Mouse (Mus musculus) lung, adult 2 months (tissue): ENCODE measurements around the gene Tap1. TPM values are rescaled to one million over a fixed set of nuclear protein-coding genes. Genes with fewer than 3 reads are reported as not detected.

Source experiments
- DNase-seq: peaks from one replicate; pipeline ENCODE4 v3.0.0; 2022
- H3K4me1 ChIP-seq: fragments of 200-500 bp; 2 replicates; pipeline ENCODE4 v1.6.1; 2011; ENCODE audit warnings: low read length; ENCODE audit not compliant: control insufficient read depth, insufficient read depth
- H3K4me3 ChIP-seq: fragments of 200-500 bp; replicated peaks from 2 replicates; pipeline ENCODE3; 2011; ENCODE audit warnings: low read depth, mild to moderate bottlenecking, control low read depth, low read length; ENCODE audit errors: extremely low read depth
- CTCF ChIP-seq: fragments of 200-500 bp; IDR thresholded peaks from 2 replicates; pipeline ENCODE4 v1.5.1; 2011; ENCODE audit warnings: mild to moderate bottlenecking, low read length, control low read depth; ENCODE audit not compliant: insufficient read depth
- POLR2A ChIP-seq: fragments of 200-500 bp; IDR thresholded peaks from 2 replicates; pipeline ENCODE4 v1.6.1; 2011; ENCODE audit warnings: low read depth, mild to moderate bottlenecking, control low read depth, low read length, borderline replicate concordance; ENCODE audit errors: extremely low read depth
- WGBS: fragments of 180-500 bp; shearing (Covaris S2); methylation state at CpG from one replicate; pipeline ENCODE4 v1.1.7; 2018; 5-methylcytosine and 5-hydroxymethylcytosine counted together
- polyA plus RNA-seq: library from polyadenylated mRNA; depleted of rRNA; stranded (reverse); fragments of >200 nt; gene quantifications from 2 replicates; pipeline ENCODE4 v1.2.3, GENCODE M21; 2012; rRNA removed

Gene Tap1
- polyA plus RNA-seq, 1 experiment = 45.1 TPM

GRCm38 (mm10) chr17:34240916-34241315 lies 53.6 kb downstream of the Tap1 start:
- Histone ChIP-seq H3K4me1 (peaks cover 6% of the 10 kb centered on the region; the same call in 1 of the 2 replicates), H3K4me3 (no peak overlapping the region)
- TF ChIP-seq POLR2A (no peak), CTCF (no peak)
- WGBS = 79% methylated on average over 6 of the region's 6 CpGs
- no peak for DNase-seq

- H3K4me1 ChIP-seq = peaks cover under 1% of the 10 kb centered on the region; the same call in 1 of the 2 replicates
- TF ChIP-seq CTCF (no peak), POLR2A (no peak)
- 78% methylated on average over 4 of the region's 4 CpGs for WGBS
Measured at GRCm38 (mm10) chr17:34244656-34245055, 57.3 kb downstream of the Tap1 start.

More at GRCm38 (mm10) chr17:34244656-34245055, 57.3 kb downstream of the Tap1 start:
- no peak overlapping the region for H3K4me3 ChIP-seq
- no peak for DNase-seq

Other genes starting within 250 kb of the Tap1 start
- gene Pfdn6, start 247.2 kb upstream of the Tap1 start, polyA plus RNA-seq = 19.2 and 26.2 TPM in 2 replicates
- gene Wdr46, start 246.9 kb upstream of the Tap1 start, polyA plus RNA-seq = 13.4 and 16.8 TPM in 2 replicates
- 11.4 and 12.6 TPM in 2 replicates for gene B3galt4, start 236.1 kb upstream of the Tap1 start, polyA plus RNA-seq
- gene Vps52, start 231.7 kb upstream of the Tap1 start, polyA plus RNA-seq = 62.8 and 70.3 TPM in 2 replicates
- gene Rps18, start 231.6 kb upstream of the Tap1 start, polyA plus RNA-seq = 260 and 331 TPM in 2 replicates
- 2,389 and 3,036 TPM in 2 replicates for gene H2-K1, start 187.2 kb upstream of the Tap1 start, polyA plus RNA-seq
- gene Ring1, start 162.9 kb upstream of the Tap1 start, polyA plus RNA-seq = 40.7 and 53.6 TPM in 2 replicates
- gene H2-Ke6, start 159.5 kb upstream of the Tap1 start, polyA plus RNA-seq = 91.2 and 130 TPM in 2 replicates
- 161 and 183 TPM in 2 replicates for gene Slc39a7, start 155.9 kb upstream of the Tap1 start, polyA plus RNA-seq
- 63.2 and 79.8 TPM in 2 replicates for gene Rxrb, start 155.7 kb upstream of the Tap1 start, polyA plus RNA-seq
- gene Col11a2, start 148.1 kb upstream of the Tap1 start, polyA plus RNA-seq = 1.0 and 1.3 TPM in 2 replicates
- 14.1 and 19.8 TPM in 2 replicates for gene H2-Oa, start 95.2 kb upstream of the Tap1 start, polyA plus RNA-seq
- 109 and 118 TPM in 2 replicates for gene H2-DMa, start 68.0 kb upstream of the Tap1 start, polyA plus RNA-seq
- 101 and 140 TPM in 2 replicates for gene Brd2, start 64.9 kb upstream of the Tap1 start, polyA plus RNA-seq
- gene H2-DMb2, start 44.2 kb upstream of the Tap1 start, polyA plus RNA-seq = 33.3 and 38.9 TPM in 2 replicates
- 146 and 187 TPM in 2 replicates for gene H2-DMb1, start 34.5 kb upstream of the Tap1 start, polyA plus RNA-seq
- 83.8 and 99.1 TPM in 2 replicates for gene Psmb9, start 211 bp downstream of the Tap1 start, polyA plus RNA-seq
- 112 and 130 TPM in 2 replicates for gene Psmb8, start 10.2 kb downstream of the Tap1 start, polyA plus RNA-seq
- gene Tap2, start 16.0 kb downstream of the Tap1 start, polyA plus RNA-seq = 68.8 and 70.9 TPM in 2 replicates
- gene H2-Ob, start 51.4 kb downstream of the Tap1 start, polyA plus RNA-seq = 18.8 and 34.6 TPM in 2 replicates
- gene H2-Ab1, start 70.1 kb downstream of the Tap1 start, polyA plus RNA-seq = 1,370 and 1,736 TPM in 2 replicates
- 544 and 571 TPM in 2 replicates for gene H2-Aa, start 100.3 kb downstream of the Tap1 start, polyA plus RNA-seq
- 256 and 285 TPM in 2 replicates for gene H2-Eb1, start 118.3 kb downstream of the Tap1 start, polyA plus RNA-seq
- gene H2-Eb2, start 138.1 kb downstream of the Tap1 start, polyA plus RNA-seq = 0.63 and 1.2 TPM in 2 replicates
- gene Btnl2, start 167.3 kb downstream of the Tap1 start, polyA plus RNA-seq = 0.37 and 0.78 TPM in 2 replicates
- 0.06 and 0.07 TPM in 2 replicates for gene Btnl1, start 189.6 kb downstream of the Tap1 start, polyA plus RNA-seq
- gene BC051142, start 211.3 kb downstream of the Tap1 start, polyA plus RNA-seq = 0.49 and 0.75 TPM in 2 replicates